Mouse (Mus musculus) heart, adult 11 months (tissue): ENCODE results near the gene Gabrb1.

Experiments used
- DNase-seq: peaks from one replicate; pipeline ENCODE4 v3.0.0; 2022

The Gabrb1 gene

DNA sequence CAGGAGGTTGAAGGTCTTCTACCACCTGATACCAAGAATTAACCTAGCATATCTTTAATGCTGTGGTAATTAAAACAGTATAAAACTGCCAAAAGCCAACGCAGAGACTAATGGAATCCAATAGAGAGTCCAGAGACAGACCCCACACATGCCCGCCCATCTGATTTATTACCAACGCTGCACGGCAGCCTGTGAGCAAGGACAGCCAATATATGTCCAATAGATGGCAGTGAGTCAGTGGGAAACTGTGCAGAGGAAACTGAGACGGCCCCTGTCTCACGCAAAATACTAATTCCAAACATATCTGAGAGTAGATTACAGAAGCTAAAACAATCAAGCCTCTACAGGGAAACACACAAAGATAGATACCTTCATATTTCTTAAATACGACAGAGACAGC, 506.5 kb downstream of the Gabrb1 start:
- peak; percentile 62 for DNase-seq

DNA sequence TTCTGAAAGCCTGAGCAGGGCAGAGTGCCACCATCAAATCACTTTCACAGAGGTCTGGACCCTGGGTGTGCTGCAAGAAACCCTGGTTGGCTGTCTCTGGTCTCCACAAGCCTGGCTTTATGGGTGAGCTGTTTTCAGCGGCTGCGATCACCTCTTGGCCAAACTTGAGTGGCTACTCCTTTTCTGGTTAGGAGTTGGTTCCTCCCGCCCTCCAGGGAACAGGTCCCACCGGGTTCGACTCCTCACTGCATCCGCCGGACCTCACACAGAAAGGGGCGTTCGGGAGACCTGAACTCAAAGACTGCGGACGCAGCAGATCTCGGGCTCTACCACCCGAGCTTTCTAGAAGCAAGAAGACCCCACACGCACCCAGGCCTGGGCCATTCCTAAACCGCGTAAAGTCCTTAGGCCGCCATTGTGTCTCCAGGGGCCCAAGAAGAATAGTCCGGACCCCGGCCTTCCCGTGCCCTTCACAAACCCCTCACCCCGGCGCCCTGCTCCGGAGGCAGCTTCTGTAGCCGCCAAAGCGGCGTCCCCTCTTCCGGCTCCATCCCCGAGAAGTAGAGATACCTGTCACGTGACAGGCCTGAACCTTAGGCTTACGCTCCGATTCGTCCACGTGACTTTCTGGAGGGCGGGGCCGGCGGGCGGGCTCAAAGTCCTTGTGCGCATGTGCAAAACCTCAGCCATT, 509.8 kb downstream of the Gabrb1 start, which contains the start of gene Commd8:
Gene Commd8 (minus strand): TSS at position 596 of the 691 bp plus-strand sequence.
- peak; percentile 99 for DNase-seq

DNA sequence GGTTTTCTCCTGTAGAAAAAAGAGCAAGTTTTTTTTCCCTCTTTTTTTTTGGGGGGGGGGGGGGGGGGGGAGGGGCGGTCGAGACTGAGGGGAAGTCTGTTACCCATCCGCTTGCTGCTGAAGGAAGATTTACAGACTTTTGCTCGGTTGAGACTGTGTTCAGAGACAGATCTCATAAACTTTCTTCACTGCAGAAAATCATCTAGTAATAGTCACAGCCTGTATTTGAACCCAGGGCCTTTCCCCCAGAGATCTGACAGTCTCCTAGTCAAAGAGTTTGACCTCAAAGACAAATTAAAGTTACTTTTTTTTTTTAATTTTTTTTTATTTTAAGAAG, 510.3 kb downstream of the Gabrb1 start:
- DNase-seq = no peak

DNA sequence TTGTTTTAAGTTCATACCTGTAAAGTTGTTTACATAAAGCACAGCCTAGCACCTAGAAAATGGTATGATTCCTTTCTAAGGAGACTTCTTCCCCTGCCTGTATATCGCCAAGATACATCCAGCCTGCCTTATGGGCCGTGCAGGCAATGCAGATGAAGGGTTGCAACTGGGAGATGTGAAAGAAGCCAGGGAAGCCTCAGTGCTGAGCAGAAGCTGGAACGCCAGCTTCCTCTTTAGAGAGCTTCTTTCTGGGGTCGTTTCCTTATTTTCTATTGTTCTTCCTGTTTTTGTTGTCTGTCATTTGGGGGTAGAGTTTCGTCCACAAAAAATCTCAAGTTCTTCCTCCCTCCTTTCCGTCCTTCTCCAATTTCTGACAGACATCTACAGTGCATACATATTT, 512.2 kb downstream of the Gabrb1 start:
- DNase-seq = peak; percentile 93

DNA sequence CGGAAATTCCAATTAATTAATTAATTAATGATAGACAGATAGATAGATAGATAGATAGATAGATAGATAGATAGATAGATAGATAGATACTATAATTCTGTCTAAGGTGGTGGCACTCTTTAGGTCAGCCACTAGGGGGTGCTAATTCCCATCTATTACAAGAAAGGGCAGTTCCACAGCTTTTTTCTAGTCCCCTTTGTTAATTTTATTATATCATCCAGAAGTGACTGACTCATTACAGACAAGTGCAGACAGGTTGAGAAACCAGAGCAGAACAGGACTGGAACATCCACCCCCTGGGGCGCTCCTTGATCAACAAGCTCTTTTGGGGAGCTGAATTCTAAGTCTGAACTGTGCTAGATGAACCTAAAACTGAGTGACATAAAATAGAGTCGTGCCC, 514.8 kb downstream of the Gabrb1 start:
- DNase-seq = no peak

DNA sequence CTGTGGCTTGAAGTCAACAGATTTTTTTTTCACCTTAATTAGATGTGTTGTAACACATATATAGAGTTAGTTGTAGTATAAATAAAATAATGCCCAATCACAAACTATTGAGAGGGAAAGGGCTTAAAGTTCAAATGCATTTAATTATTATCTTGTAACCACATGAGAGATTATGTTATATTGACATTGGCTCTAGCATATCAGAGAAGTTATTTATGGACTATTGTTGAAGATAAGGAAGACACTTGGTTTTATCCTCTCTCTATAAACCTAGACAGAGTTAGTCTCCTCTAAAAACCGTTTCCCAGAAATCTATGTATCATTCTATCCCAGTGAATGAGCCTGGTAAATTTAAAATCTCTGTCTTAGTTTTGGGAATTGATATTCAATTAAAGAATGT, 515.6 kb downstream of the Gabrb1 start:
- DNase-seq = no peak

DNA sequence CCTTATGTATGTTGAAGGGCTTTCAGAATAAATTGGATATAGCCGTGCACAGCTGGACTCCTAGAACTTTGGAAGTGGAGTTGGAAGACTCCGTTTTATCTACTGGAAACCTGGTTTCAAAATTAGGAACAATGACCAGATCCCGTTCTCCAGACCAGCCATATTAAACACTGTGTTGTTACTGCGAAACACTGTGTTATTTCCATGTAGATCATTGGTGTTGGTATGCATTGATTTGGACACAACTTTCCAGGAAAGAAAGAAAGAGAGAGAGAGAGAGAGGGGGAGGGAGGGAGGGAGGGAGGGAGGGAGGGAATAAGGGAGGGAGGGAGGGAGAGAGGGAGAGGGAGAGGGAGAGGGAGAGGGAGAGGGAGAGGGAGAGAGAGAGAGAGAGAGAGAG, 517.1 kb downstream of the Gabrb1 start:
- peak; percentile 49 for DNase-seq

DNA sequence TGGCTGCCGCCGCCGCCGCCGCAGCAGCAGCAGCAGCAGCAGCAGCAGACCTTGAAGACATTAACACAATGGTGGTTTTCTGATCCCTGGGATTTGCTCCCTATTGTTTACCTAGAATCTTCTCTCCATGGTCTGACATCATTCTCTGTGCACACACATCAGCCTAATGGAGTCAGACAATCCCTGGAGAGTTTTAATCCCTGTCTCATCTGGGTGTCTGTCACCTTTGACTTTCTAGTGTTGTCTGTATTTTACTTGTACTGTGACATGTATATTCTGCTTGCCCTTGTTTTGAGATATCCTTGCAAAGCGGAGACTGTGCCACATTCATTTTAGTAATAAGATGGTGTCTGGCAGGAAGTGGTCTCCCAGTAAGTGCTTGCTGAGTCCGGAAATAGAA, 517.6 kb downstream of the Gabrb1 start:
- peak; percentile 30 for DNase-seq

DNA sequence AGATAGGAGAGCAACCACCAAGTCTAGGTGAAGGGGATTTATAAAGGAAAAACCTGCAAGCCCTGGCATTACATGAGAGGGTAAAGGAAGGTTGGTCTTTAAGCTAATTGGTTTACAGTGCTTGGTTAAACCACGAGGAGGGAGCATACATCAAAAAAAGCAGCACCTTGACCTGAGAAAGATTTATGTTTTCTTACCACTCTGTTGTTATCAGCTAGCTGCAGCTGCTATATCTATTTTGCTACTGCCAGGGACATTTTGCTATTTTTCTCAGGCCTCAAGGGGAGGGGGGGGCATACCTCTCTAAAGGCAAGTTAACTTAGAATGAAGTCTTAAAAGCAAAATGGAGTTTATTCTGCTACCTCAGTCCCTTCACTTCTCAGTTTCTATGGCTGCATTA, 523.3 kb downstream of the Gabrb1 start:
- DNase-seq = peak; percentile 15

DNA sequence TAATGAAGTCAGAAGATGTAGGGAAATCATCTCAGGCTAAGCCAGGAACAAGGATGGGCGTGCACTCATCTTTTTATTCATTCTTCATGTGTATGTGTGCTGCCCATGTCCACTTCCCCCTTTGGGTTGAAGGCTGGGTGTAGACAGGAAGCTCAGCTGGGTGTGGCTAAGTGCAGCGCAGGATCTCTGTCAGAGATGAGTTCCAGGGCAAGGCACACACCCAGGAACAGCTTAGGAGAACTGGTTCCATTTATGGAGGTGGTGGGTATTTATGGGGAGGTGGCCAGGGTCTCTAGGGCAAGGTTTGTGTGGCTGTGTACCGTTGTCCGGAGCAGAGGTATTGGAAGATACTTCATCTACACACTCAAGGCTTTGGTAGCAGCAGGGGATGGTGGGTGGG, 524.9 kb downstream of the Gabrb1 start:
- DNase-seq = peak; percentile 98

DNA sequence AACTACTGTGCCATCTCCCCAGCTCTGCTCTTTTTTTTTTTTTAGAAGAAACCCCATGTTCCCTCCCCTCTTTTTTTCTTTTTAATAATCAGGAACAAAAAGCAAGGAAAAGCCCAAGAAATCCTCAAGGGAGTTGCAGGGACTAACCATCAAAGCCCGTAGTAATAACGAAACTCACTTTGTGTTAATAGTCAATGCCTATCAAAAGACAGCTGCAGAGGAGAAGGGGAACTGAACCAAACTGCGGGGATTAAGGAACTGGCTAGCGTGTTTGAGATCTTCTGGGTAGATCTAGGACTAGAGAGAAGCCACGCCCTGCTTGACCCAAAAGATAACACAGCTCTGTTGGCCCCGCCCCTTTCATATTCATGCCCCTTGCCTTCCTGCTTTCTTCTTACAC, 526.0 kb downstream of the Gabrb1 start:
- DNase-seq = peak; percentile 97

DNA sequence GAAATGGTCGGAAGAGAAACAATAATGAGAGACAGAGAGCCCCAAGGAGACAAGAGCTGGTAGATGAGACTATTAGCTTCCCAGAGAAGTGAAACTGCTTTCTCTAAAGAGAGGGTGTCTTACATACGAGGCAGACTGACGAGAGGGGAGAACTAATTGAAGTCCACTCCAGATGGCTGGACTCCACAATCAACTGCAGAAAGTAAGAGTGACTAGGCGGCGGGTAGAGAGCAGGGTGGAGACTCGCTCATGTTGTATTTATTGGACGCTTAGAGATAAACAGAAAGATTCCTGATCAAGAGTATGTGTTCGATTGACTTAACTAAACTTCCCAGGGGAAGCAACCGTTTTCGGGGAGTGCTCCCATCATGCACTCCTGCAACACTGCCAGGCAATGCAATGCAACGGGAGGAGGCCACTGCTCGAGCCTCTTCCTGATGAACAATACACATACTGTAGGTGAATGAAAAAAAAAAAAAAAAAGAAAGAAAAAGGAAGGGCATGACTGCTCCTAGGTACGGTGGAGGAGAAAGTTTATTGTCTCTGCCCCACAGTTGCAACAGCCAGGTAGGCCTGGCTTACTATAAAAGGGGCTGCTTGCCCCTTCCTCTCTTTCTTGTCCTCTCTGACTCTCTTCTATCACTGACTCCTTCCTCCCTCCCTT, 526.7 kb downstream of the Gabrb1 start:
- peak; percentile 86 for DNase-seq

DNA sequence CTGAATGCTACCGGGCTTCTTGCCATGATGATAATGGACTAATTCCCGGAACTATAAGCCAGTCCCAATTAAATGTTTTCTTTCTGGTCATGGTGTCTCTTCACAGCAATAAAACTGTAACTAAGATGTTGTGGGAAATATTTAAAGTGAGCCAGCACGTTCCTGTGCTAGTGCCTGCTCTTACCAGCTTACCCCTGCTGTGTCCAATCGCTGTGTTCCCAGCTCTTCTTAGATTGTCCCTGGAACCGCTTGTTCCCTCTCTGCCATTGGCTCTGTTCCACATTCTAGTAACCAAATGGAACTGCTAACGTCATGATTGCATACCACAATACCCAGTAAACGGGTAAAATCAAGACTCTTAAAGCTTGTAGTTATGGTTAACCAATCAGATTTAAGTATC, 533.2 kb downstream of the Gabrb1 start:
- peak; percentile 82 for DNase-seq

DNA sequence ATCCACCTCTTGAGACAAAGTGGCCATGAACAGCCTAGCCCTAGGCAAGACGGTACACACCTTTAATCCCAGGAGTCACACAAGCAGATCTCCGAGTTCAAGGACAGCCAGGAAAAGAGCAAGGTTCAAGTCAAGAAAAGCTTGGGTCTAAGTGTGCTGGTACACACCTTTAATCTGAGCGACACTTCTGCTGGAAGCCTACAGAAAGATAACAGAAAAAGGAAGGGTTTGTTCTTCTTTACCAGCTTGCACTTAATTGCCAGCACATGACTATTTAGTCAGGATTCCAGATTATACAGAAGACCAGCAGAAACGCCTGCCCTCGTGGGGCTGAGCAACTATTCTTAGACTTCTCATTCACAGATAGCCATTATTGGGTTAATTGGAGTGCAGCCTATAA, 534.0 kb downstream of the Gabrb1 start:
- peak; percentile 35 for DNase-seq

DNA sequence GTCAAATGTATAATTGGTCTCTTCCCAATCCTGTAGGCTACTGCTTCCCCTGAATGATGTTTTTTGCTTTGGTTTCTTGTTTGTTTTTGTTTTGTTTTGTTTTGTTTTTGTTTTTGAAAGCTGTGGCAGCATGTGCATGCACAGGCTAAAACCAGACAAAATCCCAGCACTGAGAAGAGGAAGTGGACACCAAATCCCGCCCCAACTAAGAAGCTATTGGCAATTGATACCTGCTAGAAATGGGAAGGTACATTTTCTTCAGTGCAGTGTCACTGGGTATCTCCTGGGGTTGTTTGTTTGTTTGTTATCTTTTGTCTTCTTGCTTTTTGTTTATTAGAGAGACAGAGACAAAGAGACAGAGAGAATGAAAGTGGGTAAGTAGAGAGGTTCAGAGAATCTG, 537.5 kb downstream of the Gabrb1 start:
- no peak for DNase-seq
